Mouse (Mus musculus) erythroblast, embryonic 14.5 days (primary cell): ENCODE data around the gene Ncoa7.

Source experiments
- GATA1 ChIP-seq: IDR thresholded peaks from 2 replicates; pipeline ENCODE4 v1.6.1; 2012; ENCODE audit warnings: low read length, inconsistent platforms, mixed read lengths
- TAL1 ChIP-seq: IDR thresholded peaks from 3 replicates; pipeline ENCODE4 v1.6.1; 2012; ENCODE audit warnings: low read length, inconsistent platforms, mixed read lengths

DNA sequence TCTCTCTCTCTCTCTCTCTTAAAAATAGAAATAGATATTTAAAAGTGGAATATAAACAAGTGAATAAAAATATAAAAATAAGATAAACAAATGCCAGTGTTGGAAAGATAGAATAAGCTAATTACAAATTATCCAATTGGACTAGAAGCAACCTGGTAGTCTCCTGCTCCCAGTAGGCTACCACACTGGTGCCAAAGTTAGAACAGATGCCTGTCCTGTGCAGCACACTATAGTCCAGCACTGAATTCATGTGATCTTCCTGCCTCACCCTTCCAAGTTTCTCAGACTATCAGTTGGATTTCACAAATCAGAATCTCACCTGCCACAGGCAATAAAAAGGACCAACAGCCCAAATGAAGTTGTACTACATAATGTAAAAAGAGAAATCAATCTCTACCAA, 59.9 kb downstream of the Ncoa7 start:
- TF ChIP-seq GATA1 (no peak), TAL1 (no peak)
